Mouse (Mus musculus): ENCODE results near the gene Fcrl6. TPM values are rescaled to one million over a fixed set of nuclear protein-coding genes. Genes with fewer than 3 reads are reported as not detected.

The Fcrl6 gene
- polyA plus RNA-seq, 2 experiments, result not detected

DNA sequence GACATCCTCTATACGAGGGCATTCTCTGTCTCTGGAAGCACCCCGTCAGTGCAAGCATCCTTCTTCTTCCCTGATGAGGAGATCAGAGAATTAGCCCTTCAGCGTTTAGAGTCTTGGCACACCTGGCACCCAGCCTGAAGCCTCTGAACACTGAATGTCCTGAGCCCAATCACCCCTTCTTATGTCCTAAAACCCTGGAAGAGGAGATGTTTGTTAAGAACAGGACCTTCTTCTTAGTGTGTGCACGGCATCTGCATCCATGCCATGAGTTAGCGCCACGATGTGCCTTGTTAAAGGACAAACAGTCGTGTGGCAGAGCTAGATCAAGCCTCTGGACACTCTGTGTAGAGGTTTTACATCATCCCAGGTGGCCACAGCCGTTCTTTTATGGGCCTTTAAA lies 19.9 kb downstream of the Fcrl6 start:
- H3K36me3 ChIP-seq (replicated peaks; ENCODE audit: control insufficient read depth, insufficient read depth, low read depth), result no peaks in the 10 kb centered on the region
- no peak overlapping the region for H3K4me2 ChIP-seq (ENCODE audit: low read depth)
- WGBS (ENCODE audit: insufficient replicate concordance), result 59% methylated on average over 8 of the region's 8 CpGs
- H3K9ac ChIP-seq (replicated peaks), result no peak overlapping the region
- H3K27me3 ChIP-seq (ENCODE audit: control insufficient read depth, insufficient read depth, low read length), result no peaks in the 10 kb centered on the region
- H3K4me3 ChIP-seq (ENCODE audit: insufficient read depth in 1 of 2, low read depth in 2 of 2, low read length in 2 of 2), result no peak overlapping the region
- H3K27ac ChIP-seq, result no peak overlapping the region
- DNase-seq (ENCODE audit: low read depth in 3 of 3, low spot score in 3 of 3) (no peak), ATAC-seq (ENCODE audit: insufficient read depth) (no peak)
- H3K4me1 ChIP-seq (replicated peaks; ENCODE audit: control insufficient read depth in 2 of 2, insufficient read depth in 2 of 2, low read length in 1 of 2), result no peaks in the 10 kb centered on the region
- no peaks in the 10 kb centered on the region for H3K9me3 ChIP-seq (ENCODE audit: control insufficient read depth, low read length)
- no peak for TF ChIP-seq EP300 (IDR thresholded peaks at IDR 0.05; ENCODE audit: low read depth)

DNA sequence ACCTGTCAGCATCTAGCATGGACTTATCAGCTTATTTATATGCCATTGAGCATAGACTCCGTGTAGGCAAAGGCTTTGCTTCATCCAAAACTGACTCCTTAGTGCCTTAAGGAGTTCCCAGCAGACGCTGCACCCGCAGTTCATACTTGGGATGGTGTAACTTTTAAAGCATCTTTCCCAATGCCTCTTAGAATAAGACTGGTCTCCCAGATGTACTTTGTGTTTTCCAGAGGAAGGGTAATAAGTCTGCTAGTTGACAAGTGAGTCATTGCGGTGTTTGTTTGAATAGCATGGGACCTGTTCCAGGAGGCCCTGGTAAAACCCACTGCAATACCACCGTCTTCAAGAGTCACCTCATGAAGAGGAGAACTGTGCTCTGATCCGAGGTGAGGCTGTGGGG lies 22.2 kb downstream of the Fcrl6 start:
- no peak for ATAC-seq (ENCODE audit: insufficient read depth)
- no peaks in the 10 kb centered on the region for H3K9me3 ChIP-seq (ENCODE audit: control insufficient read depth, low read length)

DNA sequence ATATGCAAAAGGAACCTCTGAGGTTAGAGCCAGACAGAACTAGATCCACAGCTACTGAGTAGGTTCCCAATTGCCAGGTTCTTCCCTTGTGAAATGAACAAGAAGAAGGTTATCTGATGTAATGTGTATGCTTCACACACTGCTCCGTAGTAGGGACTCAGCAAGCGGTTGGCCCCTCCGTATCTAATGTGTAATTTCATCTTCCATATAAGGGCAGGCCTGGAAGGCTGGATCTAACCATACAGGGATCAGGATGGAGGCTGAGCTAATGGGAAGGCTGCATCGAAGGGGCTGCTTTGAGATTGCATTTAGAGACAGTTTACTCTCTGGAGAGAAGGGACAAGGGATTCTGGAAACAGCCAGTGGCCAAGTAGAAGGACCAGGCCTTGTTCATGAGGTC lies 34.6 kb downstream of the Fcrl6 start:
- DNase-seq (ENCODE audit: low read depth in 3 of 3, low spot score in 3 of 3), result no peak
- TF ChIP-seq EP300 (IDR thresholded peaks at IDR 0.05; ENCODE audit: low read depth) (no peak), CTCF (IDR thresholded peaks at IDR 0.05; ENCODE audit: low read depth) (no peak)
- no peak overlapping the region for H3K4me3 ChIP-seq (ENCODE audit: insufficient read depth in 1 of 2, low read depth in 2 of 2, low read length in 2 of 2)
- H3K9ac ChIP-seq (replicated peaks), result no peak overlapping the region
- no peaks in the 10 kb centered on the region for H3K36me3 ChIP-seq (replicated peaks; ENCODE audit: control insufficient read depth, insufficient read depth, low read depth)
- no peak overlapping the region for H3K4me2 ChIP-seq (ENCODE audit: low read depth)
- WGBS (ENCODE audit: insufficient replicate concordance), result 63% methylated on average over 4 of the region's 4 CpGs
- H3K27me3 ChIP-seq (ENCODE audit: control insufficient read depth, insufficient read depth, low read length), result peaks cover 12% of the 10 kb centered on the region
- no peak overlapping the region for H3K27ac ChIP-seq
- no peaks in the 10 kb centered on the region for H3K4me1 ChIP-seq (replicated peaks; ENCODE audit: control insufficient read depth in 2 of 2, insufficient read depth in 2 of 2, low read length in 1 of 2)
- no peaks in the 10 kb centered on the region for H3K9me3 ChIP-seq (ENCODE audit: control insufficient read depth, low read length)
- ATAC-seq (ENCODE audit: insufficient read depth), result no peak

More for the DNA sequence above, 22.2 kb downstream of the Fcrl6 start:
- DNase-seq (ENCODE audit: low read depth in 3 of 3, low spot score in 3 of 3), result no peak
- 54% methylated on average over 6 of the region's 6 CpGs for WGBS (ENCODE audit: insufficient replicate concordance)
- H3K4me1 ChIP-seq (replicated peaks; ENCODE audit: control insufficient read depth in 2 of 2, insufficient read depth in 2 of 2, low read length in 1 of 2), result no peaks in the 10 kb centered on the region
- H3K4me3 ChIP-seq (ENCODE audit: insufficient read depth in 1 of 2, low read depth in 2 of 2, low read length in 2 of 2), result no peak overlapping the region
- no peak overlapping the region for H3K4me2 ChIP-seq (ENCODE audit: low read depth)
- H3K36me3 ChIP-seq (replicated peaks; ENCODE audit: control insufficient read depth, insufficient read depth, low read depth), result no peaks in the 10 kb centered on the region
- no peak overlapping the region for H3K9ac ChIP-seq (replicated peaks)
- no peak for TF ChIP-seq EP300 (IDR thresholded peaks at IDR 0.05; ENCODE audit: low read depth)
- H3K27me3 ChIP-seq (ENCODE audit: control insufficient read depth, insufficient read depth, low read length), result no peaks in the 10 kb centered on the region
- H3K27ac ChIP-seq, result no peak overlapping the region

DNA sequence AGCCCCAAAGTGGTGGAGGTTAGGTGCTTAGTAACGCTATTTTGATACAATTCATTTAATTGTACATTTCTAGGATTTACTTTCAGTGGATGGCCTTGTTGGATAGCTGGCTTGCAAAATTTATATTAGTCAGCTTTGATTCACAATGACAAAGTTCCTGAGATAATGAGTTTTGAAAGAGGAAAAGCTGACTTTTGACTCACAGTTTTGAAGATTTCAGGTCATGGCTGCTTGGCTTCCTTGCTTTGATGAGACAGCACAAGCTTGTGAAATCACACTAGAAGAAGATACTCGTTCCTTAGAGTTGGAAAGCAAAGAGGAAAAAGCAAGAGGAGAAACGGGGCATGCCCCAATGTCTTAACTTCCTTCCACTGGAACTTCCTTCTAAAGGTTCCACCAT lies 36.2 kb downstream of the Fcrl6 start:
- no peak overlapping the region for H3K27ac ChIP-seq
- peaks cover 29% of the 10 kb centered on the region for H3K27me3 ChIP-seq (ENCODE audit: control insufficient read depth, insufficient read depth, low read length)
- H3K9me3 ChIP-seq (ENCODE audit: control insufficient read depth, low read length), result no peaks in the 10 kb centered on the region
- ATAC-seq (ENCODE audit: insufficient read depth), result no peak
- 33% methylated on average over 3 of the region's 3 CpGs for WGBS (ENCODE audit: insufficient replicate concordance)
- H3K9ac ChIP-seq (replicated peaks), result no peak overlapping the region
- no peaks in the 10 kb centered on the region for H3K4me1 ChIP-seq (replicated peaks; ENCODE audit: control insufficient read depth in 2 of 2, insufficient read depth in 2 of 2, low read length in 1 of 2)
- no peaks in the 10 kb centered on the region for H3K36me3 ChIP-seq (replicated peaks; ENCODE audit: control insufficient read depth, insufficient read depth, low read depth)
- TF ChIP-seq EP300 (IDR thresholded peaks at IDR 0.05; ENCODE audit: low read depth) (no peak), CTCF (IDR thresholded peaks at IDR 0.05; ENCODE audit: low read depth) (no peak)
- DNase-seq (ENCODE audit: low read depth in 3 of 3, low spot score in 3 of 3), result no peak
- H3K4me2 ChIP-seq (ENCODE audit: low read depth), result no peak overlapping the region
- H3K4me3 ChIP-seq (ENCODE audit: insufficient read depth in 1 of 2, low read depth in 2 of 2, low read length in 2 of 2), result no peak overlapping the region

DNA sequence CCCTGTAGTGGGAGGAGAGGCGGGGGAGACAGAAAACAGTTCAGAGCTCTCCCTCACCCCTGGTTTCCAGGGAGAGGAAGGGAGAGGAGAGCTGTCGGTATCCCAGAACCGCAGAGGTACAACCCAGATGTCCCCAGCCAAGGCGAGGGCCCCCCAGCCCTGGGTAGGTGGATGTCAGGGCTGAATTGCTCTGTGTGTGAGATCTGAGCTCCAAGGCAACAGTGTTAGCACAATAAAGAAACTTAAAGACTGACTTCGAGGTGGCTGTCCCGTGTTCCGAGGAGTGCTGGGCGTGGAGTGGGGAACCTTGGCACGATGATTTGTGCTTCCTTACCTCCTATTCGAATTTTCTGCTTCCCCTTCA lies 38.9 kb downstream of the Fcrl6 start:
- H3K4me2 ChIP-seq (ENCODE audit: low read depth), result peak overlapping the region; percentile 52; the same call in 1 of the 2 replicates
- H3K9me3 ChIP-seq (ENCODE audit: control insufficient read depth, low read length), result no peaks in the 10 kb centered on the region
- no peaks in the 10 kb centered on the region for H3K36me3 ChIP-seq (replicated peaks; ENCODE audit: control insufficient read depth, insufficient read depth, low read depth)
- no peak overlapping the region for H3K9ac ChIP-seq (replicated peaks)
- TF ChIP-seq CTCF (IDR thresholded peaks at IDR 0.05; ENCODE audit: low read depth), result no peak
- TF ChIP-seq EP300 (IDR thresholded peaks at IDR 0.05; ENCODE audit: low read depth), result no peak
- ATAC-seq (ENCODE audit: insufficient read depth), result no peak
- DNase-seq (ENCODE audit: low read depth in 3 of 3, low spot score in 3 of 3), result no peak
- peak overlapping the region in 1 of 2 experiments; percentile 36; a peak in 1 of 4 replicates for H3K4me3 ChIP-seq (ENCODE audit: insufficient read depth in 1 of 2, low read depth in 2 of 2, low read length in 2 of 2)
- no peak overlapping the region for H3K27ac ChIP-seq
- no peaks in the 10 kb centered on the region for H3K4me1 ChIP-seq (replicated peaks; ENCODE audit: control insufficient read depth in 2 of 2, insufficient read depth in 2 of 2, low read length in 1 of 2)
- peaks cover 35% of the 10 kb centered on the region for H3K27me3 ChIP-seq (ENCODE audit: control insufficient read depth, insufficient read depth, low read length)
- WGBS (ENCODE audit: insufficient replicate concordance), result 2% methylated on average over 10 of the region's 10 CpGs
